Mouse (Mus musculus) testis, postnatal 10 days (tissue): ENCODE results near the gene Gdnf.

Experiments
- DNase-seq: peaks from one replicate; pipeline ENCODE4 v3.0.0; 2021; ENCODE audit warnings: low spot score

The Gdnf gene

DNA sequence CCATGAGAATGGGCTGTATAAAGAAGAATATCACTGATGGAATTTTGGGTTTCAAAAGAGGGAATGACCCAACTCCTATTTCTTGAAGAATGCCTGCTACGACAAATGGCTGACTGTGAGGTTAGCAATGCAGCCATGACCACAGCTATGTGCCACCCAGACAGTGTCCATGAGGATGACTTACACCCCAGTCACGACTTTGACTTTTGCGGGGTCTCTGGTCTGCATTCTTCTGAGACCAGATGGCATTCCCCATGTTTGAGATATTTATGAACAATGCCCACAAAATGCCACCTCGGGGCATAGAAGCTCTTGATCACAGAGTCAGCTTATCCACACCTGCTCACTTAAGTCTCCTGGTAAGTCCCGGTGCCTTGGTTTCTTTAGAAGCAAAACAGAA lies 52.2 kb downstream of the Gdnf start:
- DNase-seq = no peak

DNA sequence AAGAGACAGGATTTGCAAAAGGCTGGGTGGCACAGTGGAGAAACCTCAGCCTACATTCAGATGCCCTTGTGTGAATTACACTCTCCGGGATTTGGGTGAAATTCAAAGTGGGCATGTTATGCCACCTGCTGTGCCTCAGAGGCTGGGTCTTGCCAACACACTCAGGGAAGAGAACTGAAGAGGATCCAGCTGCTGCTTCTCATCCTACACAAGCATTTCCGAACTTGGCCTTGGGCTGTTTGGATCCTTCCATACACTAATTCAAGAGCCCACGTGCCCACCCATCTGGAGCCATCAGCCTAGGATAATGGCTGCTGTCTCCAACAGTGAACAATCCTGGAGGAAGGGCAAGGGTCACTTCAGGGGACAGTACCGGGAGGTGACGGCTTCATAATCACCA lies 52.7 kb downstream of the Gdnf start:
- DNase-seq = no peak

DNA sequence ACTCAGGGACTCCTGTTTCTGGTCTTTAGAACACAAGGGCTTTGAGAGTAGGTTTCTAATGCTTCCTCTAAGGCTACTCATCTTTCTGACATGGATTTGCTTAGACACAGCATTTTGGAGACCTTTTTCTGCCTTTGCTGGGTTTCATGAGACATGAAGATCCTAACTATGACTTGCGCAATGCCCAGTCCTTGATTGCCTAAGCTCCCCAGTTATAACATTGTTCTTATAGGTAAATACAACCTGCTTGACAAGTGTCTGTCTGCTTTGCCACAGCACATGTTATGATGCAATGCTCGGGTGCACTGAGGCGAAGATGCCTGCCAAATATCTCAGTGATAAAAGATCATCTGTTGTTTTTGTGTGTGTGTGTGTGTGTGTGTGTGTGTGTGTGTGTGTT lies 54.7 kb downstream of the Gdnf start:
- DNase-seq = no peak

DNA sequence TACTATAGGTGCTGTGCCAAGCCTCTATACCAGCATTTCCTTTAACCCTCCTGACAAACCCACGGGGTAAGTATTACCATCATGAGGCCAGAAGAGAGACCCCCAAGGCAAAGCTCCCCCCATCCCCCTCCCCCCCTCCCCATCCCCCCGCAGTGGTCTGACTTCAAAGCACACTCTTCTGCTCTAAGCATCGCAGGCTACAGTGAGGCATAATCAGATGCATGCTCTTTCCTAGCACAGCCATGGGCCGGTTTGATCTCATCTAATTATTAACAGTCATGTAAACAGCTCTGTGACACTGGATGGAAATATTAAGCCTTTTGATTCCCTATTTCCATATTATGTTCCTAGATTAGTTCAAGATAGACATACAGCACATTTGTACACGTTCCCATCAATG lies 61.8 kb downstream of the Gdnf start:
- no peak for DNase-seq

DNA sequence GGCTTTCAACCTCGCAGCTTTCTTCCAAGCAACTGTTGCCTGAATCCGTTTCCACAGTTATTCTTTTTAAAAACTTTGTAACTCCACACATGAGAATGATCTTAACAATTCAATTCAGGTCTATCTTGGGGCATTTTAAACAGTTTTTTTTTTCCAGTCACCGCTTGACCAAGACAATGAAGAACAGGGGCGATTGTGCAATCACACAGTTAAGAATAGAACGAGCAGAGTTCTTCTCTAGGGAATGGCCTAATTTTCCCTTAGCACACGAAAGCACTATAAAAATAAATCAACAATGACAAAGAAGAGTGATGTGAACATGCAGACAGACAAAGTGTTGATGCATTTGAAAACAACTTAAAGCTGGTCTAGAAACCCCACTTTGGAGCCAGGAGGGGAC lies 65.2 kb downstream of the Gdnf start:
- no peak for DNase-seq

DNA sequence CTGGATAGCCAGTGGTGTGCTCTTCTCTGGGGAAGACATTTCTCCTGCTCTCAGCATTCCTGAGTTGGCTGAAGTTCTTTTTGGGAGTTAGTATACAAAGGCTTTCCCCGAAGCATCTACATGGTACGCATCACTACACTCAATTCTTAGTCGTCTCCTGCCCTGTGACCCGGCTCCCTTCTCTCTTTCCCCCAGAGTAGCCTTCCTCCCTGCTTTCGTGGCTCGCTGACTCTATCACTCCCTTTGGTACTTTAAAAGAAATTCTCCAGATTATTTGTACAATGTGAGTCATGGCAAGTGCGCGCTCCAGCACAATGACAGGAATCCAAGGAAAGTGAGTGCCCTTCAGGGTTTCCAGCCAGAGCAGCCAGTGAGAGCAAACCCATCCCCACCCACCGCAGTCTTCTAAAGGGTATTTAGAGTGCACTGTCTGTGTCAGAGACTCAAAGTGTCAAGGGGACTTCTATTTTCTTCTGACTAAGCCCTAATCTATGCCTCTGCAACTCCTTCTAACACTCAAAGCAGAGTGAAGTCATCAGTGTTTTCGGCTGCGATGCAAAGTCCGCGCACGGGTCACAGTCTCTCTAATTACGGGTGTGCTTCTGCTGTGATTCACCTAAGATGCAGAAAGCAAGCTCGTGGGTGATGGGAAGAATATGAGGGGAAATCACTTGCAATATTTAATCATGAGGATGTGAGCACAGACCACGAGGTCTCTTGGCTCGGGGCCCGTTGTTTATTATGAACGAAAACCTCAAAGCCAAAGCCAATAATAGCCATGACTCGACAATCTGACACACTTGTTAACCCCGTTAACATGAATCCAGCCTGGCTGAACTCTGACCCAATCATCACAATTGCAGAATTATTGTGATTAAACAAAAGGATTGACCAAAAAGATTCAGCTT lies 67.2 kb downstream of the Gdnf start:
- DNase-seq = no peak

DNA sequence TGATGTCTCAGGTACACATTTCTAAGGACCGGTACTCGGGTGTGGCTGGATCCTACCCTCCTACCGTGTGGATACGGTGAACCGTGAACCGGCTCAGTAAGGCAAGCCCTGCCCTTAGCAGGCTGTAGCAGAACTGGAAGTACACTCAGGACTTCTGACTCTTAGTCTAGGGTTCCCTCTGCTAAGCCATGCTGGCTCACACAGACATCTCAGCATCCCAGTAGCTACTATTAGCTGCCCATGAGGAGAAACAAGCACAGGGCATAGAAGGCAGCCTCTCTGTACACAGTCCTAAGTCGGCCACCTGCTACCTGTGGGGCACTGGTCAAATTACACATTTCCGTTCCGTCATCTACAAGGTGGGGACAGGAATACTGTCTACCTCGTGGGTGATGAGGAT lies 68.2 kb downstream of the Gdnf start:
- DNase-seq = no peak

DNA sequence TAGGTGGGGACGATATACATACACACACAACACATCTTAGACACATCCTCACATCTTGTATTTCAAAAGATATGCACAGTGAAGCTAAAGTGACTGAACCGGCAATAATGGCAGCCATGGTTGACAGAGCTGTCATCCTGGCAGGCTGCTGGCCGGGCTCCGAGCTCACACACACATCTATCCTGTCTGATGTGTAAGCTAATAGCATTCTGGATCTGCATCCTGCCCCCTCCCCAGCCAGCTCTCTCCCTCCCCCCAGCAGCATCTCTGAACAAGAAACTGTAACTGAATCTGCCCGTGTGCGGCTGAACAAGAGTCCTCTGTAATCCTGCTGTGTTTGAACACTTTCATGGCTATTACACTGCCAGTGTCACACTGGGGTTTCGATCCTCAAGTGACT lies 69.3 kb downstream of the Gdnf start:
- no peak for DNase-seq

DNA sequence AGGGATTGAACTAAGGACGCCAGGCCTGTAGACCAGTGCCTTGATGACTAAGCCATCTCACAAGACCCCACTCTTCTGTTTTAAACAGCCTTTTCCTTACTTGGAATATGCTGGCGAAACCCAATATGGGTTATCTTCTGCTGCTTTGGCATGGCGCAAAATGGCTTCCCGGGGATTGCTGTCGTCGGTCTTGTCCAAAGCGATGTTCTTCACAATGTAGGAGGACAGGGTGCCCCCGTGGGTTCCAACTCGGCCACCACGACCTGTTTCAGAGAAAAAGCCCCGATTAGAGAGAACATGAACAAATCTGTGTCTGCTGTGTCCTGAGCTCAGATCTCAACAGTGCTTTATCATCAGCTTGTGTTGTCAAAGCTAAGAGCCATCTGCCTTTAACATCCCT lies 73.5 kb downstream of the Gdnf start:
- no peak for DNase-seq

DNA sequence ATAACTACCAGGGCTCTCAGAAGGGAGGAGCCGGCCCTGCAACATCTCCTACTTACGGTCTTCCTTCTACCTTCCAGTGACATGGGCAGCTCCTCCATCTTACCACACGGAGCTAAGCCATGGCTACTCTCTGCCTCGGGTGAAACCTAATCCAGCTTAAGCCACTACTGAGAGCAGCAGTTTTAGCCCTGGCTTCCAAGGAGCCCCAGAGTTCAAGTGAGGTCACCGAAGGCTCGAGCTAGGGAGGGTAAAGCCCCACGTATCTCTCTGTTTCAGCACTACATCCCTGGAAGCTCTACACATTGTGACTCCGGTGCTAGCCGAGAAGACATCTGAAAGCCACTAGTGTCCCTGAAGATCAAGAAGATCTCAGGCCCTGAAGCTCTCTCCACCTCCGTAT lies 74.5 kb downstream of the Gdnf start:
- no peak for DNase-seq

DNA sequence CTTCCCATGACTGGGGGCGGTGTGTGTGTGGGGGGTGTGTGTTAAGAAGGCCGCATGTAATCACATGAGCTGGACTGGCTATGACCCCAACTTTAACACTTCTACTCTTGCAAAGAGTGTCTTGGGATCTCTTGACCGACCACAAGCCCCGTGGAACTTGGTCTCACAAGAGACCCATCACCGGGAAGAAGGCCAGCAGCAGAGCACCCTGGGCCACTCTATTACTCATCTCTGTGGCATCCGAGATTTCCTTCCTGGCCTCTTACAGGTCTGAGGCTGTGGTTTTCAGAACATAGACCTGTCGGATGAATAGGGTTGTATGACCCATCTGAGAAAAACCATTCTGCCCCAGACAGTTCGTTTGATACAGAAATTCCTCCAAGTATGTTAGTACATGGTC lies 75.9 kb downstream of the Gdnf start:
- no peak for DNase-seq
